Mouse (Mus musculus): ENCODE results near the gene Igf2bp2. TPM values are rescaled to one million over a fixed set of nuclear protein-coding genes. Genes with fewer than 3 reads are reported as not detected.

Gene Igf2bp2
- polyA plus RNA-seq, 1 experiment: 24.3 TPM

GRCm38 (mm10) chr16:22080125-22080710, 82.9 kb downstream of the Igf2bp2 start:
- Histone ChIP-seq H3K79me3 (ENCODE audit: low read depth) (no peaks in the 10 kb centered on the region), H3K27me3 (ENCODE audit: control insufficient read depth, insufficient read depth, insufficient read length) (no peaks in the 10 kb centered on the region), H3K36me3 (ENCODE audit: control insufficient read depth, insufficient read depth) (peaks cover 56% of the 10 kb centered on the region), H3K4me3 (ENCODE audit: insufficient read depth, poor library complexity, severe bottlenecking) (no peak overlapping the region), H3K79me2 (ENCODE audit: control insufficient read depth, insufficient read depth) (no peaks in the 10 kb centered on the region), H3ac (ENCODE audit: control insufficient read depth, insufficient read length, low read depth) (no peak overlapping the region)
- TF ChIP-seq CEBPB (IDR thresholded peaks at IDR 0.05; ENCODE audit: low read depth) (no peak), USF1 (IDR thresholded peaks at IDR 0.05; ENCODE audit: low read depth) (no peak), MYOG (IDR thresholded peaks at IDR 0.05; ENCODE audit: control insufficient read depth, extremely low read depth, insufficient read length) (no peak), CTCF (IDR thresholded peaks at IDR 0.05; ENCODE audit: control insufficient read depth, insufficient read depth, insufficient read length) (no peak), FOSL1 (IDR thresholded peaks at IDR 0.05; ENCODE audit: insufficient read depth, low read length, poor library complexity, severe bottlenecking) (no peak), MYOD1 (IDR thresholded peaks at IDR 0.05; ENCODE audit: control insufficient read depth, insufficient read length, low read depth) (no peak), MAX (IDR thresholded peaks at IDR 0.05) (no peak)

DNA sequence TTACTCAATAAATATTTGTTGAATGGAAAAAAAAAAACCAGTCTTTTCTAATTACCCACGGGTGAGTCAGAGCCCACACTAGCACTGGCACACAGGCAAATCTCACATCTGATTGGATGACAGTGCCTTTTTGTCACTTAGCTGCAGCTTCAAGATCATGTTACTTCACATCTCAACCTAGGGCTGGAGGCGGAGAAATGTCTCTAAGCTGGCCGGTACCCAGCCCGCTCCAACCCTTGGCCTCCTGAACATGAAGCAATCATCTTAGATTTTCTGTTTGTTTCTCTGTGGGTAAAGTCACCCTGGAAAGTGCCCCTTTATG, 86.5 kb downstream of the Igf2bp2 start:
- H3K79me3 ChIP-seq (ENCODE audit: low read depth): no peaks in the 10 kb centered on the region
- peaks cover 71% of the 10 kb centered on the region for H3K36me3 ChIP-seq (ENCODE audit: control insufficient read depth, insufficient read depth)
- H3K4me3 ChIP-seq (ENCODE audit: insufficient read depth, poor library complexity, severe bottlenecking): no peak overlapping the region
- H3K27me3 ChIP-seq (ENCODE audit: control insufficient read depth, insufficient read depth, insufficient read length): no peaks in the 10 kb centered on the region
- TF ChIP-seq CTCF (IDR thresholded peaks at IDR 0.05; ENCODE audit: control insufficient read depth, insufficient read depth, insufficient read length) (no peak), MAX (IDR thresholded peaks at IDR 0.05) (no peak), USF1 (IDR thresholded peaks at IDR 0.05; ENCODE audit: low read depth) (no peak), MYOD1 (IDR thresholded peaks at IDR 0.05; ENCODE audit: control insufficient read depth, insufficient read length, low read depth) (no peak), FOSL1 (IDR thresholded peaks at IDR 0.05; ENCODE audit: insufficient read depth, low read length, poor library complexity, severe bottlenecking) (peak; percentile 35), MYOG (IDR thresholded peaks at IDR 0.05; ENCODE audit: control insufficient read depth, extremely low read depth, insufficient read length) (no peak), CEBPB (IDR thresholded peaks at IDR 0.05; ENCODE audit: low read depth) (peak; percentile 74)
- H3K79me2 ChIP-seq (ENCODE audit: control insufficient read depth, insufficient read depth): no peaks in the 10 kb centered on the region
- no peak overlapping the region for H3ac ChIP-seq (ENCODE audit: control insufficient read depth, insufficient read length, low read depth)

GRCm38 (mm10) chr16:22075829-22076619, 87.1 kb downstream of the Igf2bp2 start:
- Histone ChIP-seq H3ac (ENCODE audit: control insufficient read depth, insufficient read length, low read depth) (no peak overlapping the region), H3K79me2 (ENCODE audit: control insufficient read depth, insufficient read depth) (no peaks in the 10 kb centered on the region), H3K27me3 (ENCODE audit: control insufficient read depth, insufficient read depth, insufficient read length) (no peaks in the 10 kb centered on the region), H3K79me3 (ENCODE audit: low read depth) (no peaks in the 10 kb centered on the region), H3K4me3 (ENCODE audit: insufficient read depth, poor library complexity, severe bottlenecking) (no peak overlapping the region), H3K36me3 (ENCODE audit: control insufficient read depth, insufficient read depth) (peaks cover 71% of the 10 kb centered on the region)
- TF ChIP-seq MYOD1 (IDR thresholded peaks at IDR 0.05; ENCODE audit: control insufficient read depth, insufficient read length, low read depth): no peak

DNA sequence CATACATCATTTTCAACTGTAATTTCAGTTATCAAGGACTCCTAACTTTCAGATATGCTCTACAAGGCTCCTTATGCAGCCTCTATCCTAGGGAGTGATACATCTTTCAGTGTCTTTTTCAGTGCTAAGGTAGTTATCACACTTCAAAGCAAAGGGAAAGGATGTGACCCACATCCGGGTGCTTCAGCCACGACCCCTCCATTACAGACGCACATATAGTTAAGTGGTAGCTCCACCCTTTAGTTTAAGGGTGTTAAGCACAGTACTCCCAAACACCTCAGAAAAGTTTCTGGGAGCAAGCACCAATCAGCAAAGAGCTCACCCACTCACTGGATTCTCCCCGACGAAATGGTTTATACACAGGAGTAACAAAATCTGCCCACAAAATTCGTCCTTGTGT, 88.0 kb downstream of the Igf2bp2 start:
- TF ChIP-seq CEBPB (IDR thresholded peaks at IDR 0.05; ENCODE audit: low read depth) (no peak), CTCF (IDR thresholded peaks at IDR 0.05; ENCODE audit: control insufficient read depth, insufficient read depth, insufficient read length) (no peak), MYOG (IDR thresholded peaks at IDR 0.05; ENCODE audit: control insufficient read depth, extremely low read depth, insufficient read length) (no peak), FOSL1 (IDR thresholded peaks at IDR 0.05; ENCODE audit: insufficient read depth, low read length, poor library complexity, severe bottlenecking) (no peak), MYOD1 (IDR thresholded peaks at IDR 0.05; ENCODE audit: control insufficient read depth, insufficient read length, low read depth) (no peak), MAX (IDR thresholded peaks at IDR 0.05) (no peak), USF1 (IDR thresholded peaks at IDR 0.05; ENCODE audit: low read depth) (no peak)
- H3ac ChIP-seq (ENCODE audit: control insufficient read depth, insufficient read length, low read depth): no peak overlapping the region
- no peaks in the 10 kb centered on the region for H3K27me3 ChIP-seq (ENCODE audit: control insufficient read depth, insufficient read depth, insufficient read length)
- H3K36me3 ChIP-seq (ENCODE audit: control insufficient read depth, insufficient read depth): peaks cover 69% of the 10 kb centered on the region
- H3K79me2 ChIP-seq (ENCODE audit: control insufficient read depth, insufficient read depth): no peaks in the 10 kb centered on the region
- H3K4me3 ChIP-seq (ENCODE audit: insufficient read depth, poor library complexity, severe bottlenecking): no peak overlapping the region
- no peaks in the 10 kb centered on the region for H3K79me3 ChIP-seq (ENCODE audit: low read depth)

DNA sequence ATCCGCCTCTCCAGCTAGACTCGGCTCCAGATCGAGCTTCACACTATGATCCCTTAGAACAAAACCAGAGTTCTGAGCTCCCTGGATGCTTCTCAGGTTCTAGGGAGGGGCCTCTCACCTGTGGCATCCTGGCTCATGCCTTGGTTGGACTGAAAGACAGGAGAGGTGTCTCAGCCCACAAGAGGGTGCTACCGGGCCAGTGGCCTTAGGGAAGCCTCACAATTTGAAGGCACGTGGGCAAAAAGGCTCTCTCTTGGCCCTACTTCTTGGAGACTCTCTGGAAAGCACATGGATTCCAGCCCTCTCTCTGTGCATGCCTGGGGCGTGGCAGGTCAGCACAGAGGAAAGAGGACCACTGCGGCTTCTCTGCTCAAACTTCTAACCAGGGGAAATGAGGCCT, 91.7 kb downstream of the Igf2bp2 start:
- H3ac ChIP-seq (ENCODE audit: control insufficient read depth, insufficient read length, low read depth): no peak overlapping the region
- no peaks in the 10 kb centered on the region for H3K79me2 ChIP-seq (ENCODE audit: control insufficient read depth, insufficient read depth)
- TF ChIP-seq MYOG (IDR thresholded peaks at IDR 0.05; ENCODE audit: control insufficient read depth, extremely low read depth, insufficient read length) (no peak), USF1 (IDR thresholded peaks at IDR 0.05; ENCODE audit: low read depth) (no peak), CTCF (IDR thresholded peaks at IDR 0.05; ENCODE audit: control insufficient read depth, insufficient read depth, insufficient read length) (no peak), MYOD1 (IDR thresholded peaks at IDR 0.05; ENCODE audit: control insufficient read depth, insufficient read length, low read depth) (no peak), CEBPB (IDR thresholded peaks at IDR 0.05; ENCODE audit: low read depth) (no peak), FOSL1 (IDR thresholded peaks at IDR 0.05; ENCODE audit: insufficient read depth, low read length, poor library complexity, severe bottlenecking) (no peak), MAX (IDR thresholded peaks at IDR 0.05) (no peak)
- peaks cover 52% of the 10 kb centered on the region for H3K36me3 ChIP-seq (ENCODE audit: control insufficient read depth, insufficient read depth)
- H3K79me3 ChIP-seq (ENCODE audit: low read depth): no peaks in the 10 kb centered on the region
- no peaks in the 10 kb centered on the region for H3K27me3 ChIP-seq (ENCODE audit: control insufficient read depth, insufficient read depth, insufficient read length)
- no peak overlapping the region for H3K4me3 ChIP-seq (ENCODE audit: insufficient read depth, poor library complexity, severe bottlenecking)

All from C2C12 (cell line).